Mouse (Mus musculus) stomach, adult 2 months (tissue): ENCODE data around the gene Zfp57. TPM values are rescaled to one million over a fixed set of nuclear protein-coding genes. Genes with fewer than 3 reads are reported as not detected.

ENCODE experiments used
- polyA plus RNA-seq: library from polyadenylated mRNA; depleted of rRNA; stranded (reverse); fragments of >200 nt; gene quantifications from 2 replicates; pipeline ENCODE4 v1.2.3, GENCODE M21; 2012; rRNA removed

The Zfp57 gene
- 0.31 and 0.65 TPM in 2 replicates for polyA plus RNA-seq

GRCm38 (mm10) chr17:37000863-37001262 lies at the start of gene Zfp57:
Zfp57 (plus strand) TSS chr17:37001163.

GRCm38 (mm10) chr17:36957999-36958743 lies 42.8 kb upstream of the Zfp57 start, which contains the start of the genes Znrd1 and Znrd1as:
Znrd1 (minus strand) TSS chr17:36958559.
Znrd1as (plus strand) TSS chr17:36958592.

GRCm38 (mm10) chr17:36981221-36981813 lies 19.6 kb upstream of the Zfp57 start, which contains the start of gene 2410137M14Rik:
2410137M14Rik (minus strand) TSS chr17:36981237.

GRCm38 (mm10) chr17:36989437-36989836 lies 11.5 kb upstream of the Zfp57 start, which contains the start of gene H2-M5:
H2-M5 (minus strand) TSS chr17:36989537.

DNA sequence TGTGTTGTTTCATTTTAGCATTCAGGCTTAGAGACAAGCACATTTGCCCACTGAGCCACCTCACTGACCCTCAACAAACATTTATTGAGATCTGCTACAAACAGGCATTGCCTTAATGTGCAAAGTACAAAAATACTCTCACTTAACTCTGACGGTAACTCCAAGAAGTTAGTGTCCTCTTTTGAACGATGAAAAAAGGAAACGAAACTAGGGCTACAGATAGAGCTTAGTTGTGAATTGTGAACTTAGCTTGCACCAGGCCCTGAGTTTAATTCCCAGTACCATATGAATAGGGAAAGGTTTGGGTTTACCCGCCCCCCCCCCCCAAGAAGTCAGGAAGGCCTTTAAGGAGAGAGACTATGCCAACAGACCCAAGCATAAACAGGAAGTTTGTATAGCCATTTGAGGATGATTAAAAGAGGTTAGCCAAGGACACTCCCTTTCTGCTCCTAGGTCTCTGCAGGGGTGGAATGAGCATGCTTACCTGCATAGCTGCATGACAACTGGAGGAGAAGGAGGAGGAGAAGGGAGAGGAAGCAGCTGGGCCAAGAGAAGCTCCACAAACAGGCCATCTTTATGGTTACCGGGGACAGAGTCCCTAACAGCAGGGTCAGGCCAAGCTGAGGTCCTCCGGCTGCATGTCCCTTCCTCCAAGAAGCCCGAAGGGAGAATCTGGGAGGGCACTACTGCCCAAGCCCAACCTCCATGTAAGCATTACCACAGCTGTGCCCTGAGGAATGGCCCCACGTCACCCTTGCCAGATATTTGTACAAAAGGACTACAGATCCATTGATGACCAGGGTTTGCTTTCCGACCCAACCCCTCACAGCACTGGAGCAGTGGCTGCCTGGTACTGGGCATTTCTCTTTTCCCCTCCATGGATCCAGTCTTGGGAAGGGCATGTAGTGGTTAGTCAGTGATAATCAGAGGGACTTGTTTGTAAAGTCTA lies 21.9 kb downstream of the Zfp57 start, which contains the start of gene Mog:
TSS of gene Mog (minus strand) at position 771 of the 949 bp plus-strand sequence.

GRCm38 (mm10) chr17:37045611-37046311 lies 44.8 kb downstream of the Zfp57 start, which contains the start of gene Gabbr1:
Gabbr1 (plus strand) TSS chr17:37045966.

Other genes with a start within 250 kb of the Zfp57 start
- not detected in 2 replicates for gene H2-M10.5, start 228.3 kb upstream of the Zfp57 start, polyA plus RNA-seq
- gene H2-M10.6, start 189.0 kb upstream of the Zfp57 start, polyA plus RNA-seq, result not detected in 2 replicates
- gene Trim26, start 164.0 kb upstream of the Zfp57 start, polyA plus RNA-seq, result 9.8 and 11.9 TPM in 2 replicates
- 0.23 and 0.24 TPM in 2 replicates for gene Trim15, start 134.0 kb upstream of the Zfp57 start, polyA plus RNA-seq
- not detected in 2 replicates for gene Trim10, start 131.6 kb upstream of the Zfp57 start, polyA plus RNA-seq
- 0.14 and 0.38 TPM in 2 replicates for gene Trim40, start 111.0 kb upstream of the Zfp57 start, polyA plus RNA-seq
- gene Trim31, start 103.0 kb upstream of the Zfp57 start, polyA plus RNA-seq, result not detected in 2 replicates
- gene Rnf39, start 58.2 kb upstream of the Zfp57 start, polyA plus RNA-seq, result 13.0 and 39.4 TPM in 2 replicates
- gene Ppp1r11, start 49.4 kb upstream of the Zfp57 start, polyA plus RNA-seq, result 13.9 and 20.2 TPM in 2 replicates
- gene Znrd1, start 42.6 kb upstream of the Zfp57 start, polyA plus RNA-seq, result 10.5 and 15.2 TPM in 2 replicates
- gene Znrd1as, start 42.6 kb upstream of the Zfp57 start, polyA plus RNA-seq, result 0.34 TPM in 1 of 2 replicates, not detected in the other
- gene 2410137M14Rik, start 19.9 kb upstream of the Zfp57 start, polyA plus RNA-seq, result not detected in 2 replicates
- gene H2-M5, start 11.6 kb upstream of the Zfp57 start, polyA plus RNA-seq, result 0.10 TPM in 1 of 2 replicates, not detected in the other
- not detected in 2 replicates for gene Mog, start 22.2 kb downstream of the Zfp57 start, polyA plus RNA-seq
- 8.1 and 12.3 TPM in 2 replicates for gene Gabbr1, start 44.8 kb downstream of the Zfp57 start, polyA plus RNA-seq
- not detected in 2 replicates for gene Olfr90, start 87.3 kb downstream of the Zfp57 start, polyA plus RNA-seq
- gene Olfr91, start 97.1 kb downstream of the Zfp57 start, polyA plus RNA-seq, result not detected in 2 replicates
- gene Olfr92, start 118.9 kb downstream of the Zfp57 start, polyA plus RNA-seq, result not detected in 2 replicates
- gene Olfr93, start 160.3 kb downstream of the Zfp57 start, polyA plus RNA-seq, result not detected in 2 replicates
- gene Ubd, start 192.7 kb downstream of the Zfp57 start, polyA plus RNA-seq, result not detected in 2 replicates
- gene Olfr94, start 199.8 kb downstream of the Zfp57 start, polyA plus RNA-seq, result not detected in 2 replicates
- gene Olfr95, start 212.0 kb downstream of the Zfp57 start, polyA plus RNA-seq, result not detected in 2 replicates
- gene Olfr96, start 219.0 kb downstream of the Zfp57 start, polyA plus RNA-seq, result not detected in 2 replicates
- not detected in 2 replicates for gene Olfr97, start 236.2 kb downstream of the Zfp57 start, polyA plus RNA-seq